Mouse (Mus musculus): Measurements from ENCODE around the gene Ptch1.

Ptch1 gene

DNA sequence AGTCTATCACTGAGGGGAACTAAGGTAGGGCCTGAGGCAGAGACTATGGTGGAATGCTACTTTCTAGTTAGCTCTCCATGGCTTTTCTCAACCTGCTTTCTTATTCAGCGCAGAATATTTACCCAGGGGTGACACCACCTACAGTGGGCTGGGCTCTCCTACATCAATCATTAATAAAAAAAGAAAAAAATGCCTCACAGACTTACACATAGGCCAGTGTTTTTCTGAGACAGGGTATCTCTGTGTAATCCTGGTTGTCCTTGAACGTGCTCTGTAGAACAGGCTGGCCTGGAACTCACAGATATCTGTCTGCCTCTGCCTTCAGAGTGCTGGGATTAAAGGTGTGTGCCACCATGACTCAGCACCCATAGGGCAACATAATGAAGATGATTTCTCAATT is 73.9 kb downstream of the Ptch1 start:
- DNase-seq (ENCODE audit: low spot score in 2 of 2): no peak

DNA sequence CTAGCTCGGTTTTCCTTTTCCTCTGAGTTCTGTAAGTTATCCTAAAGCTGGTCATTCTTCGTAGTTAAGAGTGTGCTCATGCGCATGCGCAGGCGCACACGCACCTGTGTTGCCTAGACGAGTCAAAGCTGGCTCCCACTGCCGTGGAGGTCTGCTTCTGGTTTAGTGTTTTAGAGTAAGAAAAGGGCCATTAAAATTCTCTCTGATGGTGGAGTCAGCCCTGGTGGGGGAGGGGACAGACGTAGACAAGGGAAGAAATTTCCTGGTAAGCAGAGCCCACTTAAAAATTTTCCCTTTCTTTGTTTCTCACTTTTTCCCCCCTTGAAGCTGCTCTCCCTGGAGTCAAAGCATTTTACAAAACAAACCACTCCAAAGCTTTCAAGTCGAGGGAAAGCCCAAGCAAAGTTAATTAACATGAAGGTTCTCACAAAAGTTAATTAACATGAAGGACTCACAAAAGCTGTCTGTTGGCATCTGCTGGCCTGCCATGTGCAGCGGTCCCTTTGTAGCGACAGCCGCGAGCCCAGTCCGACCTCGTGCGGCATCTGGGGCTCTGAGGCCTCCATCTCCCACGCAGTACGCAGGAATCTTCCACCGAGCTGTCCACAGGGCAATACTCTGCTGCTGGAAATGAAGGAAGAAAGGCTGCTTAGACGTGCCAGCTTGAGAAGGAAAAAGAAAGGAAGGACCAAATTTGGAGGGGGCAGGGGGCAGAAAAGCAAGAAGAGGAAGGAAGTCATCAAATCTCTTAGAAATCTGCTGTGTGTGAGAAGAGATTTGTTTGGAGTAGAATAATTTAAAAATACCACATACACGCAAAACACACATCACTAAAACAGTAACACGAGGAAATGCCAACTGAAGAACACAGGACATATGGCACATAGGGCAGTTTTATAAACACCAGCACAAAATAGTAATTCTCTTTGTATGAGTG is 76.5 kb downstream of the Ptch1 start, which contains the start of gene Fancc:
TSS of gene Fancc (minus strand) at position 633 of the 937 bp plus-strand sequence.
- no peak for DNase-seq (ENCODE audit: low spot score in 2 of 2)

DNA sequence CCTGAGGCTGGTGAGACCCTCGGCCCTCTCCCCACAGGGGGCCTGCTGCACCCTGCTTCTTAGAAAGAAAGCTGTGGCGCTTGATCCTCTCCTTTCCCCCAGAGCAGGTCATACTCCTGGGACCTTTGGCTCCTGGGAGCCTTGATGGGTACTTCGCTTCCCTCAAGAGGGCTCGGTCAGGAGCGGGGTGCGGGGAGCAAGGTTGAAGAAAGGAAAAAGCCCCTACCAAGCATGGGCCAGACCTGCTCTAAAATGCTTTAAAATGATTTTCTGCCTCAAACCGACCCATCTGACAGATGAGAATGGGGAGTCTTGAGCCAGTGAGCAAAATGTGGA is 85.7 kb downstream of the Ptch1 start:
- no peak for DNase-seq (ENCODE audit: low spot score in 2 of 2)

DNA sequence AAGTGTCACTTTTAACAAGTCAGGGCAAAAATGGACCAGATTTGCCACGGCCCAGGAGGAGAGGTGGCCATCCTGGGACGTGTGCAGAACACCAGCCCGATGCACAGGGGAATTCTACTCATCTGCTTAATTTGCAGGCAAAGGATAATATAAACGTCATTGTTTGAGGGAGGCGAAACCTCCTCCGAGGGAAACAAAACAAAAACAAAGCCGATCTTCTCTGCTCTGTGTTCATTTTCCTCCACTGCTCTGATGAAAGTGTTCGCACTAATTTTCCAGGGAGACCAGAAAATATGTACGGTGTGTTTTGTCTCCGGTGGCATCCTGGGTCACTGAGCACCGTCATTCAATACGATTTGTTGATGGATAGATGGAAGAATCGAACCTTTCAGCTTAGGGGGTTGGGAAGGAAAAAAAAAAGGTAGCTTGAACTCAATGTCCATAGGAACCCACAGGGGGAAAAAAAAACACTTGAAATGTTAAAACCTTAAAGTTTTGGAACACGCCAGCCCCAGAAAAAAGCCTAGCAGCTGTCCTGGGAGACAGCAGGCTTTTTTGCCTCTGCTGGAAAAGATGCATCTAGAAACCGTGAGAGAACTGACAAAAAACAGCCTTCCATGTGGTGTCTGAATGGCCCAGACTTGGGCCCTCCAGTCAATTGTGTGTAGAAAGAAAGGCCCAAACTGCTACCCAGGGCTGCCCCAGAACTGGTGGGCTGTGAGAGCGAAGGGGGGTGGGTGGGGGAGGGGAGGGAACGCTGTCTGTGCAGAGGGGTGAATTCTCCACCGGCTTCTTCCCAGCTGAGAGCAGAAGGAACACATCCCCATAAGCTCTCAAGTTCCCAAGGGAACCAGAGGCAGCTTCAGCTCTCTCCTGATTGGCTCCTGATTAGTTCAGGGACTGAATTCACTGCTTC is 86.3 kb downstream of the Ptch1 start:
- no peak for DNase-seq (ENCODE audit: low spot score in 2 of 2)

DNA sequence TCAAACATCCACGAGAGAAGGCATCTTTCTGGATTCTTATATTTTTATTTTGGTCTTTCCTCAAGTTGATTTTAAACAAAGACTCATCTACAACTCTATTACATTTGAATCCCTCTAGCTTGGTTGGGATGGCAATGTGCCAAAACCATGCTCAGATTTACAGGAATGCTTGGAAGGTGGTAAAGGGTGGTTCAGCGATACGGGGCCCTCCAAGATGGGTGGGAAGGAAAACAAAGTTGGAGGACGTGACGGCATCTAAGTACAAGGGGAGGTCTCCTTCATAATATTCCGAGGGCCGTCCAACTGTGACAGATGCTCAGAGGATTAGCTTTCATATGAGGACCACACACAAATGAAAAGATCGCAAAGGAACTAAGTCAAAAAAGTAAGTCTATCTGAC is 98.0 kb downstream of the Ptch1 start:
- DNase-seq (ENCODE audit: low spot score in 2 of 2): no peak
